Mouse (Mus musculus) liver, embryonic 16.5 days (tissue): ENCODE results near the gene Mmp20. TPM values are rescaled to one million over a fixed set of nuclear protein-coding genes. Genes with fewer than 3 reads are reported as not detected.

Experiments
- ATAC-seq: fragments of 200-750 bp; cut with Nextera tagmentation; 2 replicates; pipeline ENCODE4 v1.8.0; 2017; ENCODE audit warnings: low read depth, mild to moderate bottlenecking, moderate number of reproducible peaks, moderate library complexity
- H3K27ac ChIP-seq: fragments of 300-500 bp; sonication (generic); 2 replicates; pipeline ENCODE4 v1.5.1; 2014; ENCODE audit warnings: mild to moderate bottlenecking, low read length
- H3K27me3 ChIP-seq: fragments of 300-500 bp; sonication (generic); 2 replicates; pipeline ENCODE4 v1.6.1; 2014; ENCODE audit warnings: low read depth, low read length, mixed read lengths; ENCODE audit not compliant: control insufficient read depth, insufficient read depth
- H3K36me3 ChIP-seq: fragments of 300-500 bp; sonication (generic); 2 replicates; pipeline ENCODE4 v1.6.1; 2014; ENCODE audit warnings: mild to moderate bottlenecking; ENCODE audit not compliant: control insufficient read depth, insufficient read depth
- H3K4me1 ChIP-seq: fragments of 300-500 bp; sonication (generic); 2 replicates; pipeline ENCODE4 v1.6.1; 2014; ENCODE audit warnings: low read depth, low read length, mixed read lengths; ENCODE audit not compliant: control insufficient read depth
- H3K4me2 ChIP-seq: fragments of 300-500 bp; sonication (generic); 2 replicates; pipeline ENCODE4 v1.6.1; 2014; ENCODE audit warnings: low read depth, low read length, mixed read lengths
- H3K4me3 ChIP-seq: fragments of 300-500 bp; sonication (generic); 2 replicates; pipeline ENCODE4 v1.5.1; 2014; ENCODE audit warnings: low read depth, mild to moderate bottlenecking, low read length
- H3K9ac ChIP-seq: fragments of 300-500 bp; sonication (generic); 2 replicates; pipeline ENCODE4 v1.6.1; 2014; ENCODE audit warnings: low read depth, low read length
- H3K9me3 ChIP-seq: fragments of 300-500 bp; sonication (generic); replicated peaks from 2 replicates; pipeline ENCODE4 v1.6.1; 2016; ENCODE audit warnings: low read length; ENCODE audit not compliant: control insufficient read depth
- WGBS: fragments of 180-500 bp; shearing (Covaris S2); extraction: QIAGEN DNeasy Blood & Tissue Kit; methylation state at CpG from one replicate; pipeline ENCODE4 v1.1.7; 2014; ENCODE audit not compliant: insufficient replicate concordance; 5-methylcytosine and 5-hydroxymethylcytosine counted together
- polyA plus RNA-seq: library from polyadenylated mRNA; unstranded; fragments of >200 nt; fragmentation: Nextera tagmentation; extraction: Ambion mirVana; gene quantifications from 2 replicates; pipeline ENCODE4 v1.2.1, GENCODE M21; 2015

The Mmp20 gene
- polyA plus RNA-seq, 1 experiment from 2014 or later: not detected

GRCm38 (mm10) chr9:7678154-7678837 lies 50.3 kb downstream of the Mmp20 start:
- H3K9me3 ChIP-seq: no peaks in the 10 kb centered on the region
- no peak for ATAC-seq
- no peaks in the 10 kb centered on the region for H3K36me3 ChIP-seq
- WGBS: 42% methylated on average over 2 of the region's 2 CpGs
- H3K4me3 ChIP-seq: no peak overlapping the region
- no peak overlapping the region for H3K9ac ChIP-seq
- H3K27me3 ChIP-seq: no peaks in the 10 kb centered on the region
- H3K4me1 ChIP-seq: no peaks in the 10 kb centered on the region
- H3K4me2 ChIP-seq: no peak overlapping the region
- no peak overlapping the region for H3K27ac ChIP-seq

- ATAC-seq: no peak
- Histone ChIP-seq H3K9ac (no peak overlapping the region), H3K4me1 (no peaks in the 10 kb centered on the region), H3K27ac (no peak overlapping the region), H3K9me3 (no peaks in the 10 kb centered on the region), H3K36me3 (no peaks in the 10 kb centered on the region), H3K4me3 (no peak overlapping the region), H3K4me2 (no peak overlapping the region), H3K27me3 (no peaks in the 10 kb centered on the region)
- 62% methylated on average over 9 of the region's 9 CpGs for WGBS
Measured at GRCm38 (mm10) chr9:7682081-7682618, 54.1 kb downstream of the Mmp20 start.

GRCm38 (mm10) chr9:7686024-7686423 lies 58.0 kb downstream of the Mmp20 start:
- no peak for ATAC-seq
- H3K4me2 ChIP-seq: no peak overlapping the region
- H3K27ac ChIP-seq: no peak overlapping the region
- no peaks in the 10 kb centered on the region for H3K9me3 ChIP-seq
- H3K27me3 ChIP-seq: no peaks in the 10 kb centered on the region
- H3K4me3 ChIP-seq: no peak overlapping the region
- H3K9ac ChIP-seq: no peak overlapping the region
- H3K36me3 ChIP-seq: no peaks in the 10 kb centered on the region
- 17% methylated on average over 2 of the region's 2 CpGs for WGBS
- H3K4me1 ChIP-seq: no peaks in the 10 kb centered on the region

GRCm38 (mm10) chr9:7689799-7690198 lies 61.8 kb downstream of the Mmp20 start:
- Histone ChIP-seq H3K36me3 (no peaks in the 10 kb centered on the region), H3K4me2 (no peak overlapping the region), H3K4me1 (no peaks in the 10 kb centered on the region), H3K27ac (no peak overlapping the region), H3K9ac (no peak overlapping the region), H3K27me3 (no peaks in the 10 kb centered on the region), H3K4me3 (no peak overlapping the region), H3K9me3 (no peaks in the 10 kb centered on the region)
- 34% methylated on average over 6 of the region's 6 CpGs for WGBS
- no peak for ATAC-seq

GRCm38 (mm10) chr9:7691790-7692189 lies 63.8 kb downstream of the Mmp20 start, which contains the start of gene Mmp7:
Gene Mmp7 (plus strand): TSS chr9:7692090.
- Histone ChIP-seq H3K4me2 (no peak within 1 kb of the TSS), H3K4me3 (no peak within 1 kb of the TSS), H3K27me3 (no peaks in the 10 kb centered on the region), H3K36me3 (no peaks in the 10 kb centered on the region), H3K4me1 (no peaks in the 10 kb centered on the region), H3K27ac (no peak within 1 kb of the TSS), H3K9me3 (no peaks in the 10 kb centered on the region), H3K9ac (no peak within 1 kb of the TSS)
- 35% methylated on average over 1 of the region's 1 CpGs for WGBS
- no peak for ATAC-seq

GRCm38 (mm10) chr9:7693961-7694360 lies 65.9 kb downstream of the Mmp20 start:
- H3K27ac ChIP-seq: no peak overlapping the region
- no peak for ATAC-seq
- no peak overlapping the region for H3K9ac ChIP-seq
- H3K27me3 ChIP-seq: no peaks in the 10 kb centered on the region
- no peak overlapping the region for H3K4me2 ChIP-seq
- H3K36me3 ChIP-seq: no peaks in the 10 kb centered on the region
- no peaks in the 10 kb centered on the region for H3K4me1 ChIP-seq
- H3K4me3 ChIP-seq: no peak overlapping the region
- no peaks in the 10 kb centered on the region for H3K9me3 ChIP-seq
- WGBS: 67% methylated on average over 3 of the region's 3 CpGs

GRCm38 (mm10) chr9:7695646-7696045 lies 67.6 kb downstream of the Mmp20 start:
- WGBS: 67% methylated on average over 3 of the region's 3 CpGs
- Histone ChIP-seq H3K27ac (no peak overlapping the region), H3K4me1 (no peaks in the 10 kb centered on the region), H3K36me3 (no peaks in the 10 kb centered on the region), H3K9ac (no peak overlapping the region), H3K27me3 (no peaks in the 10 kb centered on the region), H3K4me3 (no peak overlapping the region), H3K4me2 (no peak overlapping the region), H3K9me3 (no peaks in the 10 kb centered on the region)
- no peak for ATAC-seq

- 50% methylated on average over 6 of the region's 6 CpGs for WGBS
- Histone ChIP-seq H3K27me3 (no peaks in the 10 kb centered on the region), H3K36me3 (no peaks in the 10 kb centered on the region), H3K4me3 (no peak overlapping the region), H3K4me2 (no peak overlapping the region), H3K9ac (no peak overlapping the region), H3K4me1 (no peaks in the 10 kb centered on the region), H3K27ac (no peak overlapping the region), H3K9me3 (no peaks in the 10 kb centered on the region)
- no peak for ATAC-seq
Measured at GRCm38 (mm10) chr9:7708698-7709097, 80.7 kb downstream of the Mmp20 start.

GRCm38 (mm10) chr9:7711196-7711595 lies 83.2 kb downstream of the Mmp20 start:
- Histone ChIP-seq H3K9me3 (no peaks in the 10 kb centered on the region), H3K36me3 (no peaks in the 10 kb centered on the region), H3K4me1 (no peaks in the 10 kb centered on the region), H3K4me2 (no peak overlapping the region), H3K27ac (no peak overlapping the region), H3K27me3 (no peaks in the 10 kb centered on the region), H3K4me3 (no peak overlapping the region), H3K9ac (no peak overlapping the region)
- 46% methylated on average over 4 of the region's 4 CpGs for WGBS
- ATAC-seq: no peak
